Mouse (Mus musculus) bone marrow macrophage, adult 2 months (primary cell): ENCODE data around the gene Zpr1. TPM values are rescaled to one million over a fixed set of nuclear protein-coding genes. Genes with fewer than 3 reads are reported as not detected.
"Not testable (repeated sequence)": the region's sequence is repeated elsewhere in the genome, so short reads cannot be mapped to it uniquely, and the experiment has no call there.

Experiments used
- H3K27ac ChIP-seq: 2 replicates; pipeline ENCODE4 v1.5.1; 2012; ENCODE audit warnings: low read depth, low read length; ENCODE audit not compliant: insufficient read depth
- H3K4me1 ChIP-seq: 2 replicates; pipeline ENCODE4 v1.6.1; 2012; ENCODE audit warnings: low read length; ENCODE audit not compliant: control insufficient read depth, insufficient read depth
- H3K4me3 ChIP-seq: 2 replicates; pipeline ENCODE4 v1.5.1; 2012; ENCODE audit warnings: mild to moderate bottlenecking, low read length, moderate library complexity; ENCODE audit not compliant: insufficient read depth
- CTCF ChIP-seq: IDR thresholded peaks from 2 replicates; pipeline ENCODE4 v1.5.1; 2012; ENCODE audit warnings: low read depth, mild to moderate bottlenecking, low read length, moderate library complexity
- POLR2A ChIP-seq: IDR thresholded peaks from 2 replicates; pipeline ENCODE4 v1.6.1; 2012; ENCODE audit warnings: mild to moderate bottlenecking, low read depth, low read length, borderline replicate concordance
- polyA plus RNA-seq: library from polyadenylated mRNA; stranded (reverse); fragments of >200 nt; gene quantifications from 2 replicates; pipeline ENCODE4 v1.2.4, GENCODE M21; 2012; ENCODE audit not compliant: missing spikeins, insufficient read depth, insufficient read length

The Zpr1 gene
- polyA plus RNA-seq, 1 experiment = 41.6 TPM

GRCm38 (mm10) chr9:46314507-46314906 is 41.6 kb downstream of the Zpr1 start:
- no peak overlapping the region for H3K27ac ChIP-seq
- H3K4me3 ChIP-seq = no peak overlapping the region
- H3K4me1 ChIP-seq = no peaks in the 10 kb centered on the region
- no peak for TF ChIP-seq POLR2A
- TF ChIP-seq CTCF = peak; percentile 54; the same call in 1 of the 2 replicates

DNA sequence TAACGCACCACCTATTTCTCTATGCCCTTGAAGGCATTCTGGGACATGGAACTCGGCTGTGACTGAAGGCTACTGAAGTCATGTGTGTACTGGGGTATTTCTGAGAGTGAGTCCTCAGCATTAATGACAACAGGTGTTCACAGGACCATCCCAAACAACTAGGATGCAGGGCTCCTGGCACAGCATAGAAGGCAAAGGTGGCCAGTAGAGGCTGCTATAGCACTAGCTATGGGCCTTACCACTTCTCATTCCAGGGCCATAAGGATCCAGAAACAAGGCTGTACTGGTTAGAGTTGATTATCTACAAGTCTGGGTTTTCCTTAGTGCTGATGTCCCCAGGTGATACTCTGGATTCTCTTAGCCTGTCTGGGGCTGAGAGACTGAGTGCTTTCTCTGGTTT is 42.1 kb downstream of the Zpr1 start:
- H3K4me3 ChIP-seq = no peak overlapping the region
- TF ChIP-seq POLR2A (no peak), CTCF (no peak)

GRCm38 (mm10) chr9:46315807-46316365 is 43.0 kb downstream of the Zpr1 start:
- no peaks in the 10 kb centered on the region for H3K4me1 ChIP-seq
- H3K27ac ChIP-seq = no peak overlapping the region
- H3K4me3 ChIP-seq = no peak overlapping the region

More for the DNA sequence above, 42.1 kb downstream of the Zpr1 start:
- H3K27ac ChIP-seq = no peak overlapping the region
- no peaks in the 10 kb centered on the region for H3K4me1 ChIP-seq

GRCm38 (mm10) chr9:46316388-46316787 is 43.5 kb downstream of the Zpr1 start:
- TF ChIP-seq POLR2A = no peak
- no peak overlapping the region for H3K4me3 ChIP-seq
- H3K4me1 ChIP-seq = no peaks in the 10 kb centered on the region
- H3K27ac ChIP-seq = no peak overlapping the region

More at GRCm38 (mm10) chr9:46315807-46316365, 43.0 kb downstream of the Zpr1 start:
- TF ChIP-seq CTCF = no peak

DNA sequence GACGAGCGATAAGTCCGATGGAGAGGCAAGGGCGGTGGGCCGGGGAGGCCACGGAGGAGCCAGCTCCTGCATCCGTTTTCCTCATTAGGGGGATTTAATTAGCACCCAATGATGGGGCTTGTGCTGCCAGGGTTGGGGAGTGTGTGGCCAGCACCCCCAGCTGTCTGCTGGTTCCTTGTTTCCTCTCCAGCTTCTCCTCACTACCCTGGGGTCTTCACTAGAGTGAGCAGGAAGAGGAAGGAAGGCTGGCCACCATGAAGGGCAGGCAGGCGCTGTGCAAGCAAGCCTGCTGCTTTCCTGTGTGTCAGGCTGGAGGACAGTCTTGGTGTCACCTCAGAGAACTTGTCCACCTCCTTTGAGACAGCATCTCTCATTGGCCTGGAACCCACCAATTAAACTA is 44.0 kb downstream of the Zpr1 start:
- TF ChIP-seq POLR2A = no peak
- no peak for TF ChIP-seq CTCF
- no peaks in the 10 kb centered on the region for H3K4me1 ChIP-seq

GRCm38 (mm10) chr9:46317957-46318356 is 45.1 kb downstream of the Zpr1 start:
- no peaks in the 10 kb centered on the region for H3K4me1 ChIP-seq
- no peak overlapping the region for H3K27ac ChIP-seq
- H3K4me3 ChIP-seq = no peak overlapping the region
- TF ChIP-seq CTCF = no peak

More for the DNA sequence above, 44.0 kb downstream of the Zpr1 start:
- Histone ChIP-seq H3K4me3 (no peak overlapping the region), H3K27ac (no peak overlapping the region)

DNA sequence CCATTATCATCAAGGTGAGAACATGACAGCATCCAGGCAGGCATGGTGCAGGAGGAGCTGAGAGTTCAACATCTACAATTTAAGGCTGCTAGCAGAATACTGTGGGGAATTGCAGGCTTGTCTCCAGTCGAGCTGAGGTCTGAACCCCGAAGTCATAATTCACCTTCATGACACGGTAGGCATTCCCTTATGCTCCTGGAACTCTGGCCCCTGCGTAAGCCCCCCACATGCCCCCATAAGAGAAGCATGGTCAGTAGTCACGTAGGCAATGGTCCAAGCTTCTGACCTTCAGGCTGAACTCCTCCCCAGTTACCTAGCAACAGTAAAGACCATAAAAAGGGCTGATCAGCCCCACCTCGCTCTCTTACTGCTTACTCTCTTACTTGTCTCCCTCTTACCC is 47.0 kb downstream of the Zpr1 start, which contains the start of gene 4931429L15Rik:
TSS of gene 4931429L15Rik (minus strand) at position 101 of the 400 bp plus-strand sequence.
- not testable (repeated sequence) for H3K4me3 ChIP-seq, H3K4me1 ChIP-seq, H3K27ac ChIP-seq

GRCm38 (mm10) chr9:46320461-46320860 is 47.6 kb downstream of the Zpr1 start:
- Histone ChIP-seq H3K4me1 (no peaks in the 10 kb centered on the region), H3K27ac (no peak overlapping the region), H3K4me3 (no peak overlapping the region)
- TF ChIP-seq CTCF = no peak
- no peak for TF ChIP-seq POLR2A

DNA sequence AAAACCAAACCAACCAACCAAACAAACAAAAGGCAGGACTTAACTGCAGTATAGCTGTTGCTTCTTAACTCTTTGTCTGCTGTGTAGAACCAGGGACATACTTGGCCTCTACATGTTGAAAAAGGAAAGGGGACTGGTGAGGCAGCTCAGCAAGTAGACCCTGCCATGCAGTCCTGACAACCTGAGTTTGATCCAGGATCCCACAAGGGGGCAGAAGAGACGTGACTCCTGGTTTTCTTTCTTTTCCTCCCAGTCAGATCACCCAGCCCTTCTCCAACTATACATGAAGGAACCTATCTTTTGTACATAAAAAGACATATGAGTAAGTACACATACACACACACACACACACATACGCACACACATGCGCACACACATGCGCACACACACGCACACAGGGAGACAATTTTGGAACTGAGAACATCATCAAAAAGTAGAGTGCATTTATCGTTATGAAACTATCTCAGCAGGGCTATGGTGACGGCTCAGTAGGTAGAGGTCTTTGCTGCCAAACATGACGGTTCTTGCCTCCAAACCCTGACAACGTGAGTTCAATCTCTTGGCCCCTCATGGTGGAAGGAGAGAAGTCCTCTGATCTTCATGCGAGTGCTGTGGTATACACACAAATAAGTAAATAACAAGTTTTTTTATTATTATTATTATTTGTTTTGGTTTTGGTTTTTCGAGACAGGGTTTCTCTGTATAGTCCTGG is 54.0 kb downstream of the Zpr1 start:
- TF ChIP-seq CTCF = no peak
- H3K4me3 ChIP-seq = no peak overlapping the region

DNA sequence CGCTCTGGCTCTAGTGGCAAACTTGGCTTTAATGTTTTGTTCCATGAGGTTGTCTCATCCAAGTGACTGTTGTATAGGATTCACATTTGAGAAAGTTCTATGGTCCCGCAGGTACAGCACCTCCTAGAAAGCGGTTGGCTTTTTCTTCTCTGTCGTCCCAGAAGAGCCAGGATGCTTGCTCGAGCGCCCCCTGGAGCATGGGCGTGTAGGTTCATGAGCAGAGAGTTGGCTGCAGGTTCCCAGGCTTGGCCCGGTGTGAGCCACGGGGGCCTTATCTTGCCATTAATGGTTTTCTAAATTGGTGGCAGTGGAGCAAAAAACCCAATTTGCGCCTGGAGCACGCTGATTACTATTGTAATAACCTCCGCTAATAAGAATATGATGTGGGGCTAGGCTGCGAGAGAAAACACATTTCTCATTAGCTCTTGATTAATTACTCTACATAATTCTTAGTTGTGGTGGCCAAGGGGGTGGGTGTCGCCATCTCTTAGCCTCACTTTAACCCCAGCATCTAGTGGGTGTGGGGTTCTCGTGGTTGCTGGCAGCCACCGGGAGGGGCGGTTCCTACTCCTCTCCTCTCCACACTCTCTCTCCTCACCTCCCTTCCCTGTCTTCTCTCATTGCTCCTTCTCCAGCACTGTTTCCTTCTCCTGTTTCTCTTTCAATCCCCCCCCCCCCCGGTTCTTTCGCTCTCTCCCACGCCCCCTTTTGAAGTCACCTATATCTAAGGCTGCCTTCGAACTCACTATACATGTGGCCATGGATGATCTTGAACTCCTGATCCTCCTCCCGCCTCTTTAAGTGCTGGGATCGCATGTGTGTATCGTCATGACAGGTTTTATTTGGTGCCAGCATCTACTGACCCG is 55.1 kb downstream of the Zpr1 start:
- TF ChIP-seq POLR2A (no peak), CTCF (no peak)
- Histone ChIP-seq H3K4me3 (no peak overlapping the region), H3K4me1 (no peaks in the 10 kb centered on the region), H3K27ac (no peak overlapping the region)

More for the DNA sequence above, 54.0 kb downstream of the Zpr1 start:
- Histone ChIP-seq H3K27ac (no peak overlapping the region), H3K4me1 (no peaks in the 10 kb centered on the region)
